Mouse (Mus musculus) cortical plate, adult 2 months (tissue): ENCODE data around the gene Rab8b. TPM values are rescaled to one million over a fixed set of nuclear protein-coding genes. Genes with fewer than 3 reads are reported as not detected.

Source experiments
- H3K27ac ChIP-seq: fragments of 200-500 bp; 2 replicates; pipeline ENCODE4 v1.5.1; 2012; ENCODE audit warnings: low read length, control low read depth, inconsistent platforms; ENCODE audit not compliant: insufficient read depth
- H3K4me1 ChIP-seq: fragments of 200-500 bp; 2 replicates; pipeline ENCODE4 v1.6.1; 2011; ENCODE audit warnings: low read length; ENCODE audit not compliant: control insufficient read depth, insufficient read depth
- H3K4me3 ChIP-seq: fragments of 200-500 bp; 2 replicates; pipeline ENCODE4 v1.5.1; 2011; ENCODE audit warnings: mild to moderate bottlenecking, low read length, control low read depth; ENCODE audit not compliant: insufficient read depth
- CTCF ChIP-seq: fragments of 200-500 bp; IDR thresholded peaks from 2 replicates; pipeline ENCODE4 v1.5.1; 2011; ENCODE audit warnings: mild to moderate bottlenecking, control low read depth, low read length; ENCODE audit not compliant: insufficient read depth; ENCODE audit errors: extremely low read depth
- POLR2A ChIP-seq: fragments of 200-500 bp; IDR thresholded peaks from 2 replicates; pipeline ENCODE4 v1.6.1; 2011; ENCODE audit warnings: mild to moderate bottlenecking, low read length, control low read depth; ENCODE audit not compliant: insufficient read depth; ENCODE audit errors: extremely low read depth
- polyA plus RNA-seq: library from polyadenylated mRNA; depleted of rRNA; stranded (reverse); fragments of >200 nt; gene quantifications from 2 replicates; pipeline ENCODE4 v1.2.3, GENCODE M21; 2012

Gene Rab8b
- polyA plus RNA-seq, 1 experiment, result 17.4 TPM

GRCm38 (mm10) chr9:66861104-66861767, 58.3 kb downstream of the Rab8b start:
- no peak overlapping the region for H3K4me3 ChIP-seq
- peaks cover 3% of the 10 kb centered on the region; the same call in 1 of the 2 replicates for H3K4me1 ChIP-seq
- H3K27ac ChIP-seq, result no peak overlapping the region
- TF ChIP-seq CTCF (no peak), POLR2A (no peak)

- Histone ChIP-seq H3K27ac (no peak overlapping the region), H3K4me3 (no peak overlapping the region), H3K4me1 (peaks cover 2% of the 10 kb centered on the region; the same call in 1 of the 2 replicates)
- TF ChIP-seq CTCF, result no peak
- TF ChIP-seq POLR2A, result no peak
Observed at GRCm38 (mm10) chr9:66859523-66859922, 60.0 kb downstream of the Rab8b start.

GRCm38 (mm10) chr9:66855865-66856264, 63.6 kb downstream of the Rab8b start:
- no peak overlapping the region for H3K27ac ChIP-seq
- TF ChIP-seq POLR2A (no peak), CTCF (no peak)
- no peaks in the 10 kb centered on the region for H3K4me1 ChIP-seq
- H3K4me3 ChIP-seq, result no peak overlapping the region

GRCm38 (mm10) chr9:66852592-66852991, 66.9 kb downstream of the Rab8b start:
- H3K27ac ChIP-seq, result no peak overlapping the region
- H3K4me1 ChIP-seq, result no peaks in the 10 kb centered on the region
- no peak overlapping the region for H3K4me3 ChIP-seq
- TF ChIP-seq POLR2A (no peak), CTCF (no peak)

- no peak for TF ChIP-seq POLR2A
- TF ChIP-seq CTCF, result no peak
- no peaks in the 10 kb centered on the region for H3K4me1 ChIP-seq
- no peak overlapping the region for H3K27ac ChIP-seq
- H3K4me3 ChIP-seq, result no peak overlapping the region
Observed at GRCm38 (mm10) chr9:66850966-66851365, 68.5 kb downstream of the Rab8b start.

GRCm38 (mm10) chr9:66846822-66847221, 72.7 kb downstream of the Rab8b start:
- H3K27ac ChIP-seq, result no peak overlapping the region
- no peaks in the 10 kb centered on the region for H3K4me1 ChIP-seq
- TF ChIP-seq POLR2A (no peak), CTCF (no peak)
- H3K4me3 ChIP-seq, result no peak overlapping the region

GRCm38 (mm10) chr9:66835097-66835480, 84.4 kb downstream of the Rab8b start:
- Histone ChIP-seq H3K4me3 (peak overlapping the region; percentile 90), H3K27ac (no peak overlapping the region), H3K4me1 (peaks cover 3% of the 10 kb centered on the region; the same call in 1 of the 2 replicates)
- TF ChIP-seq POLR2A (no peak), CTCF (no peak)

- H3K4me3 ChIP-seq, result peak within 1 kb of the TSS; percentile 90
- no peak within 1 kb of the TSS for H3K27ac ChIP-seq
- TF ChIP-seq CTCF (no peak), POLR2A (peak; percentile 45; the same call in 1 of the 2 replicates)
- H3K4me1 ChIP-seq, result peaks cover 3% of the 10 kb centered on the region; the same call in 1 of the 2 replicates
Observed at GRCm38 (mm10) chr9:66834318-66835096, 85.0 kb downstream of the Rab8b start, which contains the start of gene Aph1c. Aph1c (minus strand) TSS chr9:66834726.

- H3K4me1 ChIP-seq, result peaks cover 3% of the 10 kb centered on the region; the same call in 1 of the 2 replicates
- no peak overlapping the region for H3K27ac ChIP-seq
- peak overlapping the region; percentile 90 for H3K4me3 ChIP-seq
- TF ChIP-seq CTCF, result no peak
Observed at GRCm38 (mm10) chr9:66833851-66834250, 85.6 kb downstream of the Rab8b start.
